Mouse (Mus musculus): ENCODE results near the gene Ten1.
A peak's percentile ranks its signal among the peaks of the same experiment; 100 is the strongest.

Ten1 gene

DNA sequence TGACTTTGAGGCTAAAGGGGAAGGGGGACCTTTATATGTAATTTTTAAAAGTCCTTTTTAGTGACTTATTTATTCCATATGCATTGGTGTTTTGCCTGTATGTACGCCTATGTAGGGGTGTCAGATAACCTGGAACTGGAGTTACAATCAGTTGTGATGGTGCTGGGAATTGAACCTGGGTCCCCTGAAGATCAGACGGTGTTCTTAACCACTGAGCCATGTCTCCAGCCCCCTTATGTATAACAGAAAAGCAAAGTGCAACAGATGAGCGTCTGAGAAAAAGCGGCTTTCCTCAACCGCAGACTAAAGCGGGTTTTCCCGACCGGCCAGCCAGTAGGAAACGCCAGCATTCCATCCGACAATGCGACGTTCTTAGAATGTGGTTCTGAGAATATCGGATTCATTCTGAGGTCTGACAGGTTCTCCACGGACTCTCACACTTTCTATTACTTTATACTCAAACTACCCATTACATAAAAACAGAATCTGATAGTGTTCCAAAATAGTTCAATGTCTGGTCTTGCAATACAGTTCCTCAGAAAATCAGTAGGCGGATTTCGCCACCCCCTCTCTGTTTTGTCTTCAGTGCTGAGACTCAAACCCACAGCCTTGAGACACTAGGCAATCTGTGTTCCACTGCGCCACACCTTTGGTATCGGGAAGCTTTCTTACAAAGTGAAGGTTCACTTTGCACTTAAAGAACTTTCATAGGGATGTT is 1.6 kb upstream of the Ten1 start:
- no peak for DNase-seq (ENCODE audit: low spot score)

DNA sequence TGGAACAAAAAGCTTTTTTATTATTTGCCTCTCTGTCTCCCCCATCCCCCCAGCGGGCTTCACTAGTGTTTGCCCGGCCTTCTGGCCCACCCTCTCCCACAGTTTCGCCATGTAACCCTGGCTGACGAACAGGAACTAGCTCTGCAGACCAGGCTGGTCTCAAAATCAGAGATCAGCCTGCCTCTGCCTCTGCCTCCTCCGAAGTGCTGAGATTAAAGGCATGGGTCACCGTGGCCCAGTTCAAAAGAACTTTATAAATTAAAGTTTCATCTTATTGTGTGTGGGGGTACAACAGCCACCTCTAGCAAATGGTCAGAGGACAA is 1.1 kb upstream of the Ten1 start:
- DNase-seq (ENCODE audit: low spot score): no peak

GRCm38 (mm10) chr11:116198132-116198531 is 523 bp upstream of the Ten1 start:
- no peak for DNase-seq (ENCODE audit: low spot score)

GRCm38 (mm10) chr11:116201151-116201550 is 2.5 kb downstream of the Ten1 start:
- no peak for DNase-seq (ENCODE audit: low spot score)

- DNase-seq (ENCODE audit: low spot score): no peak
These were observed 4.5 kb downstream of the Ten1 start for GRCm38 (mm10) chr11:116203150-116203549.

DNA sequence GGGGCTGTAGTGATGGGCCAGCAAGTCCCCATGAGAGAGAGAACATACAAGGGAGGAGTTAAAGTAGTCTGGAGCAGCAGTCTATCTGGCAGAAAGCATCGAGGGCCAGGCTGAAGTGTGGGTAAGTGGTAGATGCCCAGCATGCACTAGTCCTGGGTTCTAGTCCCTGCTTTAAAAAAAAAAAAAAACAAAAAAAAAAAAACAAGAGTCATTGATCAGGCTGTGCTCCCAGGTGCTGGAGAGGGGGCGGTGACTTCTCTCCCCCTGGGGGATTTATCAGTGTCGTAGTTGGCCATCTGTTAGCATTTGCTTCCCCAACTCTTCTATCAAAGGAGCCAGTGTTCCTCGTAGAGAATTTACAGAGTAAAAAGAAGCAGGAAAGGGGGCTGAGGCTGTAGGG is 8.0 kb downstream of the Ten1 start:
- DNase-seq (ENCODE audit: low spot score): no peak

DNA sequence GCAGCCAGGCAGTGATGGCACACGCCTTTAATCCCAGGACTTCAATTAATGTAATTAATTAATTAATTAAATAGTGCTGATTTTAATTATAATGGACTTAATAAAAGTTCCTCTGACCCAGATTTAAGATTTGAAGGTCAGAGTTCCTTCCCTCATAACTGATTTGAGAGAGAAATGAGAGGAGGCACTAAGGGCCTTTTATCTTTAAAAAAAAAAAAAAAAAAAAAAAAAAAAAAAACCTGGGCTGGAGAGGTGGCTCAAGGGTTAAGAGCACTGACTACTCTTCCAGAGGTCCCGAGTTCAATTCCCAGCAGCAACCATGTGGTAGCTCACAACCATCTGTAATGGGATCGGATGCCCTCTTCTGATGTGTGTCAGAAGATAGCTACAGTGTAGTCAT is 10.0 kb downstream of the Ten1 start:
- no peak for DNase-seq (ENCODE audit: low spot score)

DNA sequence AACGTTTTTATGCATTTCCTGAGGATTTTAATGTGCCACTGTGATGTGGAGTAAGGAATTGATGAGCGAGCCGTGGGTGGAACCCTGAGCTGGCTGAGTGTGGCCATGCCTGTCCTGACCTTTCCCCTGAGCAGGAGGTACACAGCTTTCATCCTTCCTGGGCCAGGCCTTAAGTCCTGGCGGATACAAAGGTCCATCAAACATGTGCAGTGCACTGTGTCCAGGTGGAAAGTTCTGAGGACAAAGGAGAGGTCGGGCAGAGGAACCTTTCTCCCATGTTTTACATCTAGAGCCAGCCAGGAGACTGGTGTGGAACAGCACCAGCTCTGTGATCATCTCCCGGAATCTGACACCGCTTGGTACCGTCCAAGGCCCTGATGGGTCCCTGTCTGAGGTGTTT is 10.6 kb downstream of the Ten1 start:
- DNase-seq (ENCODE audit: low spot score): no peak

- DNase-seq (ENCODE audit: low spot score): no peak
These were observed 12.0 kb downstream of the Ten1 start for GRCm38 (mm10) chr11:116210696-116211095.

DNA sequence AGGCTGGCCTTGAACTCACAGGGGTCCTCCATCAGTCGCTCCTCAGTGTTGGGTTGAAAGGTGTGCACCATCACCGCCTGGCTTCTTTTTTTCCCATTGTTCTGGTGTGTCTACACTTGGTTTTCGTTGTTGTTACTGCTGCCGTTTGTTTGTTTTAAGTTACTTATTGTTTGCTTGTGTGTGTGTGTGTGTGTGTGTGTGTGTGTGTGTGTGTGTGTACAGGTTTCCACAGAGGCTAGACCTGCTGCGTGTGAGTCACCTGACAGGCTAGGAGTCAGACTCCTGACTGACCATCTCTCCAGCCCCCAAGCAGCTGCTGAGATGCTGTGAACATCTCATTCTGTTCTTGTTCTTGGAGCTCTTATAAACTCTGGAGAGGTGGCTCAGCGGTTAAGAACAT is 14.2 kb downstream of the Ten1 start:
- DNase-seq (ENCODE audit: low spot score): no peak

- DNase-seq (ENCODE audit: low spot score): no peak
These were observed 15.3 kb downstream of the Ten1 start for GRCm38 (mm10) chr11:116213877-116214510.

DNA sequence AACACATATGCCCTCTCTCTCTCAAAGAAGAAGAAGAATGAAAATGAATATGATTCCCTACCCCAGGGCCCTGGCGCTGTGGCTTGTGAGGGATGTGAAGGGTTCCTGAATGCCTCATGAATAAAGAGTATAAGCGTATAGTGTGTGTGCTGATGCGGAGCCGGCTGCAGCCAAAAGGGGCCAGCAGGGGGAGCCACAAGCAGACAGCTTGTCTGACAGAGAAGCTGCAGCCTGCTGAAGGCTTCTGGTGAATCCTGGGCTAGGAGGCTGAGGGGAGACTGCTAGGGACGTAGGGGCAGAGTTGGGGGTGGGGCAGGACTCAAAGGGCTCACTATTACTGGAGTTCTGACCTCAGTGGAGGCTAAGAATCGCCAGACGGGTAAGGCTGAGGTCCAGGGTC is 16.5 kb downstream of the Ten1 start:
- DNase-seq (ENCODE audit: low spot score): no peak

GRCm38 (mm10) chr11:116215991-116216390 is 17.3 kb downstream of the Ten1 start:
- DNase-seq (ENCODE audit: low spot score): no peak

- DNase-seq (ENCODE audit: low spot score): no peak
These were observed 17.9 kb downstream of the Ten1 start for GRCm38 (mm10) chr11:116216549-116216948.

GRCm38 (mm10) chr11:116218263-116218662 is 19.6 kb downstream of the Ten1 start:
- DNase-seq (ENCODE audit: low spot score): no peak

DNA sequence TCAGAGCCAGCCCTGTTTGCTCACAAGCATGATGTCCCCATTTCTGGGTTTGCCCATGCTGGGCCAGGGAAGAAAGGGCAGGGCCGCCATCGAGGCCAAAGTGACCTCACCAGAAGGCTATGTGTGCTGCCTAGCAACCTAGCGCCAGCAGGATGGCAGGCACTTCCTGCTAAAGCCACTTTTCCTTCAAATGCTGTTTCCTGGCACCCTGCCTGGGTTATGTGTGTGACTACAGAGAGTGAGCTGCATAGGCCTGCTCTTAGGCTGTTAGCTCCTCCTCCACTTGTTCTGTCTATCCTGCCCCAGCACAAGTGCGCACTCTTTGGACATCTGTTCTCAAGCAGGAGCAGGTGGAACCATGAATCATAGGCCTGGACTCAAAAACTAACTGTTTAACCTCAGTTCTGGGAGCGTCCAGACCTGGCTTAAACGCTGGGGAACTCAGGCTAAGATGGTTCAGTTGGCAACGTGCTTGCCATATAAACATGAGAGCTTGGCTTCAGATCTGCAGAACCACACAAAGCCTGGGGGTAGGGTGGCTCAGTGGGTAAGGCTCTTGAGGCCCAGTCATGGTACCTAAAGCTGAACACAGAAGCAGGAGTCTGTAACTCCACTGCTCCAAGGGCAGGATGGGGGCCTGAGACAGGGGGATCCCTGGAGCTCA is 20.2 kb downstream of the Ten1 start:
- peak; percentile 62 for DNase-seq (ENCODE audit: low spot score)

DNA sequence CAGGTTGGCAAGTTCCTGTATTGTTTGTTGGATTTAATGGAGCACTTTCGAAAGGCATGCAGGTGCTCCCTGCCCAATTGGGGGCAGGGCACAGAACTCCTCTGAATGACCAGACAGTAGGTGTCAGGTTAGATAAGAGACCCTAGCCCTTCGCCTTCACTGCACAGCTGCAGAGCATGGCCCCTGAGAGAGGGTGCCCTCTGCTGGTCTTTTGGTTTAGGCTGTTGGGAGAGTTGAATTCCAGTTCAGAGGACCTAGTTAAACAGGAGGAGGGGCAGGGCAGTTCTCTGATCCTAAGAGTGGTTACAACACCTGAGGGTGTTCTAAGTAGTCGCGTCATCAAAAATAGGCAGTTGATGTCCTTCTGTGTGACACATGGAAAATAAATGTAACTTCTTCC is 21.2 kb downstream of the Ten1 start:
- peak; percentile 76 for DNase-seq (ENCODE audit: low spot score)

GRCm38 (mm10) chr11:116221931-116222739 is 23.5 kb downstream of the Ten1 start:
- peak; percentile 67 for DNase-seq (ENCODE audit: low spot score)

GRCm38 (mm10) chr11:116222740-116223059 is 24.0 kb downstream of the Ten1 start:
- no peak for DNase-seq (ENCODE audit: low spot score)

- peak; percentile 83 for DNase-seq (ENCODE audit: low spot score)
These were observed 27.8 kb downstream of the Ten1 start for GRCm38 (mm10) chr11:116226414-116226813.

GRCm38 (mm10) chr11:116228699-116229098 is 30.0 kb downstream of the Ten1 start:
- DNase-seq (ENCODE audit: low spot score): no peak

DNA sequence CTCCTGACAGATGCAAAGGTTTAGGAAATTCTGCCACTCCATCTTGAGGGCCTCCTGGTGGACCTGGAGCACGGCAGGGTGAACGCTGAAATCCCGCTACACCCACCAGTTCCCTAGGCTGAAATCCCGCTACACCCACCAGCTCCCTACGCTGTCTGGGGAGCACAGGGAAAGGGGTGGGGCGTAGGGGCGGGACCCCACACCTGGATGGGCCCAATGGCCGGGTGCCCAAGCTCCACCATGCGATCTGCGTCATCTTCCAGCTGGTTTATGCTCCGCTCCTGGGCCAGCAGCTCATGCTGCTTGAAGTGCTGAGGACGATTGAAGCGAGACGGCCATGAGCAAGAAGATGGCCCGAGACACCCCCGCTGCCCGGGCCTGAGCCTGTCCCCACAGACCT is 33.8 kb downstream of the Ten1 start:
- DNase-seq (ENCODE audit: low spot score): no peak

- no peak for DNase-seq (ENCODE audit: low spot score)
These were observed 36.2 kb downstream of the Ten1 start for GRCm38 (mm10) chr11:116234901-116235300.
